Mouse (Mus musculus) heart, postnatal 14 days (tissue): Measurements from ENCODE around the gene Tmtc2. TPM values are rescaled to one million over a fixed set of nuclear protein-coding genes. Genes with fewer than 3 reads are reported as not detected.

ENCODE experiments used
- DNase-seq, 2 experiments: peaks; one replicate each; pipeline ENCODE4 v3.0.0; 2021 to 2022
- intact Hi-C: fragments of 180-260 bp; cut with DNase I; formaldehyde crosslinking; loops from one replicate; pipeline ENCODE4 v1.15.1; 2025
- total RNA-seq, 2 experiments: library from RNA; stranded (reverse); gene quantifications; 2 replicates each; pipeline ENCODE4 v1.2.3; 2021

The Tmtc2 gene
- total RNA-seq, 2 experiments from 2014 or later, result 5.0 to 5.1 TPM

DNA sequence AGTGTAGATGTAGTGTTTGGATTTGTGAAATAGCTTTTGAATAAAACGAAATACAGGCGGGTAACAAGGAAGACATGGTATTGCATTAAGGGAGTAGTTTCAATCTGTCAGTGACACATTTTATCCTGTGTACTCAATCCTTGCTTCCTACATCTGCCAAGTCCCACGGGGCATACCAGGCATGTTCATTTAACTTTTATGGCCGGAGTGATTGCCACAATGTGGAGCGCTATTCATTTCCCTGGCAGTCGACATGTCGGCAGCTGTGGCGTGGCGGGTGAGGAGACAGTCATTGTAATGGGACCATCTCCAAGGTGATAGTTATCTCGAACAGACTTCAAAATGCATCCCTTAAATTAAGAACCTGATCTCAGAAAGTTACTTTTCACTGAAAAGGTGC lies 372.8 kb downstream of the Tmtc2 start:
- intact Hi-C loops, result no loop called here
- DNase-seq, result no peak

DNA sequence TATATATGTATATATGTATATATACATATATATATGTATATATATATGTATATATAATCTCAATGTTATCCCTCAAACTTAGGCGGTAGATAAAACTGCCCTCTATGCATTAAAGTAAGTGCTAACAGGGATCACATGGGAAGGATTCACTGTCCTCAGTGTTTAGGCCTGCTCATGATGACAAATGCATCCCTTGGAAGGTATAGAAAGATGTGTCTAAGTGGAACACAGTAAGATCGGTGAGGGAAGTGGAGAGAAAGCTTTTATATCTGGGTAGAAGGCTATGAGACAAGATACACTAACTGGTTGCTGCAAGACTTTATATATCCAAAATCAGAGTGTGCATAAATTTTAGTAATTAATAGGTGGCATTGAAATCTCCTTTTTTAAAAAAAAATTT lies 373.6 kb downstream of the Tmtc2 start:
- intact Hi-C loops, result no loop called here
- DNase-seq, result no peak

DNA sequence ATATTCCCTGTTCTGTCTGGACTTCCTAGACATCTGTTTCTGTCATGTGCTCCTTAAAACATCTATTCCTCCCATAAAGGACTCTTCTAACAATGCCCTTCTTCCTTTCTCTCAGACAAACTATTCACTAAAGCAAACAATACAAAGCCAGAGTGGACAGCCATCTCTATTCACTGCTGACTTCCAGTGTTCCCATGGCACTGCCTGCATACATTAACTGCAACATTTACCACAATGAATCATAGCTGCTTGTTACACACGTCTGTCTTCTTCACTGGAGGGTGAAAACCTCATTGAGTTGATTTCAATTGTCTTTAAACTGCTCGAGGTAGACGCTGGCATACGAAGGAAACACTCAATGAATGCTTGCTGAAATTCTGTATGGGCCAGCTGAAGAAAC lies 374.2 kb downstream of the Tmtc2 start:
- DNase-seq, result no peak
- intact Hi-C loops, result no loop called here

DNA sequence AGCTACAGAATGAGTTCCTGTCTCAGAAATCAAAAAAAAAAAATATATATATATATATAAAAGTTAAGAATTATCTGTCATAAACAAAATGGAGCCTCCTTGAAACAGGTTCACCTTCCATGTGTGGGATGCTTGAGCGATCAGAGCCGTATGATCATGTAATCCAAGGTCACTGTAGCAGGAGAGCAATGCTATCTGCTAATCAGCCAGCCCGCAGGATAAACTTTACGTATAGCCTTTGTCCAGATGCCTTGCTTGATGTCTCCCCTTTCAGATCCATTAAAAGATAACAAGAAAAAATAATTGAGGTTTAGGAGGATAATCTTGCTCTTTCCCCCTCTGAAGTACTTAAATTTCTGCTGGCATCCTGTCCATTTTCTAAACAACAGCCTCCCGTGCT lies 374.7 kb downstream of the Tmtc2 start:
- intact Hi-C loops, result no loop called here
- no peak for DNase-seq

DNA sequence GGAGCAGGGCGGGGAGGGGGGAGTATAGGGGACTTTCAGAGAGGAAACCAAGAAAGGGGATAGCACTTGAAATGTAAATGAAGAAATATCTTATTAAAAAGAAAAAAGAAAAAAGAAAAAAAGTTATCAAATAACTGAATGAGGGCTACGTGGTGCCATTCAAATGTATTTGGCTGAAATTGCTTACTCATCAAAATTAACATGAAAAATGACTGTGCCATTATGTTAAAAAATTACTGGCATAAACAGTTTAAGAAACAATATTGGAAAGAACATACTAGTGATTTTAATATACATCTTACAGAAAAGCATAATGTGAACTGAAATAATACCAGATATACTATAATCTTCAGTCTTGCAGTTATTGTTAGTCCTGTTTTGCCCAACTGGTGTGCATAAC lies 378.9 kb downstream of the Tmtc2 start:
- intact Hi-C loops, result no loop called here
- DNase-seq, result no peak

DNA sequence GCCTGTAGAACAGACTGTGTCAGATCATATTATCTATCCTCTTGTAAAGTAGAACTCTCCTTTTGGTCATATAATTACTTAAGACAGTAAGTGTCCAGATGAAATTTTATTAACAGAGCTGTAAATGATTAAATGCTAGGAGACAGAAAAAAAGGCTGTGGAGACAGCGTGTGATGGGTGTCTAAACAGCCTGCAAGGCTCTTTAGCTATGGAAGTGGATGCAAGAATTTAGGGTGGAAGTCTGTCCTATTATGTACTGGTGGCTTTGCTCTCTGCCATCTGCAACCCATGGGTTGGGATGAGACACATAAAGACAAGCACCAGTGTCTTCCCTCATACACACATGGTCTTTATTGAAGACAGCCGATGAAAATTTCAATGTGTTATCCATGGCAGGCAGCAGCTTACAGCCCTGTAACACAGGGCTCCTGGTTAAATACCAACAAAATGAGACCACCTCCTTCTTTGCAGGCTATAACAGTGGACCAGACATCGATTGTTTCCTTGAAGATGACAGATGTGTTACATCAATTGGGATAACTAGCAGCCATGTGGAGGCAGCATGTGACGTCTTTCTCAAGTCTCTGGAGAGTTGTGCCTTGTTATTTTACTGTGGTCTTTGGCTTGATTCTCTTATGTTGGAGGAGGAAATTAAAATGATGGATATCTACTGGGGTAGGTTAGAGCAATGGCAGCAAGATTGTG lies 380.3 kb downstream of the Tmtc2 start:
- intact Hi-C loops, result no loop called here
- no peak for DNase-seq

DNA sequence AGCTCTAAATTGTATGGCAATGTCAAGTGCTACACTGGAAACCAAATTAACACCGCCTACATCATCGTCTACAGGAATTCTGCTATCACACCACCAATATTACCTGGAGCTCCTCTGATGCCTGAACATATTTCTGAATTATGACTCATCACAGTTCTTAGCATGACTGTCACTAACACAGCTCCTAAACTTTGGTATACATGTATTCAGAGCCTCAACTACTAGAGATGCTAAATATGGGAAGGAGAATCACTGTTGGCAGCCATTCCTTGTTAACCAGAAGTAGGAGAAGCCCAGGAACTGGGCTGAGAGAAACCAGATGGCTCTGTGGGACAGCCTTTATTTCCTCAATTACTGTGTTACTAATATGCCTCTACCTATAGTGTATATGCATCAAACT lies 382.2 kb downstream of the Tmtc2 start:
- intact Hi-C loops, result no loop called here
- DNase-seq, result no peak

DNA sequence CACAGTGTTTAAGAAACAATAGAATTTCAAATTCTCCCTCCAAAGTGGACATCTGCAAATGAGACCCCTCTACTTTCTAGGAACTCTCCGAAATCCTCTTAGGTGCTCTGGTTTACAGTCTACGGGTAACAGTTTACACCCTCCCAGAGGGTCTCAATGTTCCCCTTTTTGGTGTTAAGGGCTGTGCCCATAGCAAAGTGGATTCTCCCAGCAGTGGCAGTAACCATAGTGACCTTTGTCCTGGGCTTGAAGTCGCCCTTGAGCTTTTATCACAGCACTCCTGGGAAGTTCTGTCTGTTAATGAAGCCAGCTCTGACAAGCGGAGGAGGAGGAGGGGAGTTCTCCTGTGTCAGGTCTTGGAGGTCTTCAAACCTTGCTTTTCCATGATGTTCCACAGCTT lies 384.5 kb downstream of the Tmtc2 start:
- DNase-seq, result no peak
- intact Hi-C loops, result no loop called here

DNA sequence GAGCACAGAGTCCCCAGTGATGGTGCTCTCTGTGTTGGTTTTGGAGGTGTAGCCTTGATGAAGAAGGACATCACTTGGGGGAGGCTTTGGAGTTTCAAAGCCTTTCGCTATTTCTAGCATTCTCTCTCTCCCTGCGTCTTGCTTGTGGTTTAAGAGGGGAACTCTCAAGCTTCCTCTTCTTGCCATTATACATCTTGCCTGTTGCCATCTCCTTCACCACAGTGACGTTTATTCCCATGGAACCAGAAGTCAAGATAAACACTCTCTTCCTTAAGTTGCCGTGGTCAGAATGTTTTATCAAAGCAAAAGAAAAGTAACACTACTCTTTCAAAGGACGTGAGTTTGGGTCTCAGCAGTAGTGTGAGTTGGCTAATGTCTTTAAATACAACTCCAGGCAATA lies 387.6 kb downstream of the Tmtc2 start:
- DNase-seq, result no peak
- intact Hi-C loops, result no loop called here

DNA sequence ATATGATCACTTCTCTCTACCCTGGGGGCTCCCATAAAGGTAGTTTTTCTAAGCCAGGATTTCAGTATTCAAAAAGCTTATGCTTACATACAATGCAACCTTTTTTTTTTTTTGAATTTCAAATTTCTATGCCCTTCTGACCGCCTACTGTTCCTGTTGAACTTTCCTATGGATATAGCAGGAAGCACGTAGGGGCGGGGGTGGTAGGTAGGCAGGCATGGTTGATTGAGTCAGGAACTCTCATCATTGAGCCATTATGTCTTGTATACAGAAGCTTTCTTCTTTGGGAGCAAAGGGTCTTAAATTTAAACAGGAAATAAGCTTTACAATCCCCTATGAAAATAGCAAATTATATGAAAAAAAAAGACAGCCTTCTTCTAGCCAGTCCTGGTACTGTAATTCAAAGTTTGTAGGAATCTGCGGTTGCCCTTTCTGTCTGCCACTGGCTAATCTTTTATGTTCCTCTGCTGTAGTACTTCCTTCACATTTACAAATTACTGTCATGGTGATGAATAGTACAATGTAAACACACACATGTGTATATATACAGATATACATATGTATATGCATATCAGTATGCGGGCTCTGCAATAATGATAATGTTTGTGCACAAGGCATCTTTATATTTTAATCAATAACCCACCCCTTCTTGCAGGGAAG lies 405.7 kb downstream of the Tmtc2 start:
- intact Hi-C loops, result no loop called here
- DNase-seq, result no peak

DNA sequence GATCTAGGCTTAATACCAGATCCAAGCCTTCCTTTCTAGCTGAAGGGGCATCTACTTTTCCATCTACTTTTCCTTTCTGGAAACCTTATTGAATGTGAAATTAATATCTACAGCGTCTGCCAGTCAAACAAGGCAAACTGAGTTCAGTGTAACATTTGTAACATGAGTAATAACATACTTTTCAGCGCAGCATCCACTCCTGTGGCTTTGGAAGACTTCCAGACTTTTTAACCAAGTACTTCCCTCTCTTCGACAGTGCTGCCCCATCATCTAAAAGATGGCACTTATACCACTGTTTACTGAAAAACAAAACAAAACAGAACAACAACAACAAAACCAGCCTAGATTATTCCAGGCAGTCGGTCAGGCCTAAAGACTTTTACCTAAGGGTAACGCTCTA lies 409.0 kb downstream of the Tmtc2 start:
- intact Hi-C loops, result no loop called here
- no peak for DNase-seq

DNA sequence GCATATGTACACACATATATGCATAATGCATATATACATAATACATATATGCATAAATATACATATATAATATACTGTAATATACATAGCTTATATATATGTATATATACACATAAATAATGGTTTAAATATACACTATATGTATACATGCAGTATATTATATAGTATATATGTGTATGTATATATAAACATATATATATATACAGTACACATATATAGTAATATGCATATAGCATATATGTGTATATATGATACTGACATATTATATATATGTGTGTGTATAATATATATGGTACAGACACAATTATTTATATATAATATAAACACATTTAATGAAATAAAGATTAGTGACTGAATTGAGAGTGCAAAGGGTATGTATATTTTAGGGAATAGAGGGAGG lies 420.5 kb downstream of the Tmtc2 start:
- intact Hi-C loops, result no loop called here
- DNase-seq, result no peak

DNA sequence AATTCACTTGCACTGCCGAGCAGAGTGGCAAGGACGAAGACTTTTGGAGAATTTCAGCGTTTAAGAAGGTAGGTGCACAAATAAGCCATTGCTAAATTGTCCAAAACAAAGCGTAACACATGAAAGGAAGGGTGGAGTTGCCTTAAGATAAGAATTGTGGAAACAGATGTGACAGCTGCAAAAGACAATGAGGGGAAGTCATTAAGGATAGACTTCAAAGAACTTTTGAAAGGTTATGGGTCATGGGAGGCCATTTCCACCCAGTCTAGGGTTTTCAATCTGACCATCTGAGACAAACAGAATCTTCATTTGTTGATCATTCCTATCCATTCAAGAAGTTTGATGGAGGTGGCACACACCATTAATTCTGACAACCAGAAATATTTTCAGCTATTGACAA lies 429.9 kb downstream of the Tmtc2 start:
- intact Hi-C loops, result no loop called here
- DNase-seq, result no peak

DNA sequence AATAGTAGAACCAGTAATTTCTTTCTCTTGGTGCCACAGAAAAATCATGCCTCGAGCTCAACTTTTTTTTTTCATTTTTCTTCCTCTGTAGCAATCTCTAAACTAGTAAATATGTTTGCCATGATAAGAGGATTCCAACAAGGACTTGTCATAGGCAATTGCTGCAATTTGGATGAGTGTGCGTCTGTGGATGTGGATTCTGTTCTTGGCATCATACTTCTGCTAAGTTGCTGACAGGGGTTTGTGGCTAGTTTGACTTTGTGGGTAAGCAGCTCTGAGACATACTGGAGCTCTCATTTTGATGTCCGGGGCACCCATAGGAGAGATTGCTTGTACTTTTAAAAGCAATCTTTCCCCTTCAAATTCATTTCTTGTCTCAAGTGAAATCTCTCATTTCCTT lies 432.1 kb downstream of the Tmtc2 start:
- intact Hi-C loops, result no loop called here

More for the DNA sequence above, 432.1 kb downstream of the Tmtc2 start:
- DNase-seq, result no peak
